Mouse (Mus musculus) ES-Bruce4 (cell line): Measurements from ENCODE around the gene Pknox2. TPM values are rescaled to one million over a fixed set of nuclear protein-coding genes. Genes with fewer than 3 reads are reported as not detected.

Experiments
- H3K27ac ChIP-seq: 2 replicates; pipeline ENCODE4 v1.5.1; 2012; ENCODE audit warnings: low read length, inconsistent platforms; ENCODE audit not compliant: insufficient read depth
- H3K27me3 ChIP-seq: 2 replicates; pipeline ENCODE4 v1.6.1; 2012; ENCODE audit warnings: mild to moderate bottlenecking, low read length, inconsistent platforms; ENCODE audit not compliant: control insufficient read depth, poor library complexity, insufficient read depth, severe bottlenecking
- H3K36me3 ChIP-seq: 2 replicates; pipeline ENCODE4 v1.6.1; 2012; ENCODE audit warnings: inconsistent platforms, mild to moderate bottlenecking, low read length, moderate library complexity; ENCODE audit not compliant: control insufficient read depth, poor library complexity, insufficient read depth, severe bottlenecking
- H3K4me1 ChIP-seq: one replicate; pipeline ENCODE4 v1.8.1; 2011; ENCODE audit warnings: low read length; ENCODE audit not compliant: control insufficient read depth, insufficient read depth
- H3K4me3 ChIP-seq: 2 replicates; pipeline ENCODE4 v1.5.1; 2011; ENCODE audit warnings: low read depth, mild to moderate bottlenecking, low read length
- H3K9ac ChIP-seq: 2 replicates; pipeline ENCODE4 v1.6.1; 2012; ENCODE audit warnings: low read depth, mild to moderate bottlenecking, inconsistent platforms; ENCODE audit not compliant: poor library complexity, severe bottlenecking
- H3K9me3 ChIP-seq: replicated peaks from 2 replicates; pipeline ENCODE4 v1.6.1; 2012; ENCODE audit warnings: mild to moderate bottlenecking, low read length, inconsistent platforms; ENCODE audit not compliant: control insufficient read depth, poor library complexity, insufficient read depth, severe bottlenecking
- CTCF ChIP-seq: IDR thresholded peaks from one replicate; pipeline ENCODE4 v1.8.1; 2011; ENCODE audit warnings: low read depth, low read length
- EP300 ChIP-seq: IDR thresholded peaks from 2 replicates; pipeline ENCODE4 v1.6.1; 2011; ENCODE audit warnings: low read depth, low read length; ENCODE audit not compliant: insufficient read depth
- POLR2A ChIP-seq: IDR thresholded peaks from one replicate; pipeline ENCODE4 v1.8.1; 2011; ENCODE audit warnings: low read length; ENCODE audit not compliant: insufficient read depth
- polyA plus RNA-seq: library from polyadenylated mRNA; stranded (reverse); fragments of >200 nt; gene quantifications from 2 replicates; pipeline ENCODE4 v1.2.4, GENCODE M21; 2011; ENCODE audit warnings: low read depth; ENCODE audit not compliant: missing spikeins, insufficient read depth, insufficient read length

The Pknox2 gene
- polyA plus RNA-seq, 1 experiment = 12.3 TPM

DNA sequence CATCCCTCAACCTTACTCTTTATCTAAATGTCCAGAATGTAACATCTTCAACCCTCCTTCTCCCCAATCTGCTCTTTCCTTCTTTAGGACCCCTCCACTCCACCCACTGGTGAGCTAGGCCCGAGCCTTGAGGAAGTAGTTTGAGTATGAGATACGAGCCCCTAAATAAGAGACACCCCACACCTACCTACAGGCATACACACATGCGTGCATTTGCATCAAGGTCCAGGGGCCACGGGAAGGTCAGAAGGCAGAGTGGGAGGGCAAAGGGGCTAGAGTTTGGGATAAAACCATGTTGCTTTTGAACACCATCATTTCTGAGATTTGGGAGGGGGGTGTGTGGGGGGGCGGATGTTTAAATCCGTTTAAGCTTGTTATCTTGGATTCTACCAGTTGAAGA lies 2.5 kb downstream of the Pknox2 start:
- no peaks in the 10 kb centered on the region for H3K9me3 ChIP-seq
- peaks cover 7% of the 10 kb centered on the region for H3K4me1 ChIP-seq
- TF ChIP-seq CTCF (no peak), POLR2A (no peak), EP300 (no peak)
- no peak overlapping the region for H3K4me3 ChIP-seq
- peaks cover 16% of the 10 kb centered on the region for H3K27me3 ChIP-seq
- peak overlapping the region; percentile 55; the same call in 1 of the 2 replicates for H3K9ac ChIP-seq
- no peak overlapping the region for H3K27ac ChIP-seq
- no peaks in the 10 kb centered on the region for H3K36me3 ChIP-seq

GRCm38 (mm10) chr9:37144251-37144650 lies 3.0 kb downstream of the Pknox2 start:
- H3K9me3 ChIP-seq = no peaks in the 10 kb centered on the region
- no peak overlapping the region for H3K9ac ChIP-seq
- no peak overlapping the region for H3K27ac ChIP-seq
- TF ChIP-seq CTCF (no peak), EP300 (no peak), POLR2A (no peak)
- H3K4me3 ChIP-seq = peak overlapping the region; percentile 43
- H3K4me1 ChIP-seq = peaks cover 7% of the 10 kb centered on the region
- H3K27me3 ChIP-seq = peaks cover 16% of the 10 kb centered on the region
- no peaks in the 10 kb centered on the region for H3K36me3 ChIP-seq

- TF ChIP-seq EP300 (no peak), CTCF (no peak), POLR2A (no peak)
- no peaks in the 10 kb centered on the region for H3K36me3 ChIP-seq
- no peak overlapping the region for H3K4me3 ChIP-seq
- no peaks in the 10 kb centered on the region for H3K9me3 ChIP-seq
- no peak overlapping the region for H3K9ac ChIP-seq
- H3K27me3 ChIP-seq = peaks cover 16% of the 10 kb centered on the region
- no peak overlapping the region for H3K27ac ChIP-seq
- peaks cover 12% of the 10 kb centered on the region for H3K4me1 ChIP-seq
Observed at GRCm38 (mm10) chr9:37143046-37143931, 3.9 kb downstream of the Pknox2 start.

- H3K4me3 ChIP-seq = no peak overlapping the region
- H3K9ac ChIP-seq = no peak overlapping the region
- H3K27me3 ChIP-seq = peaks cover 16% of the 10 kb centered on the region
- H3K4me1 ChIP-seq = peaks cover 12% of the 10 kb centered on the region
- TF ChIP-seq POLR2A = no peak
- TF ChIP-seq EP300 = no peak
- TF ChIP-seq CTCF = no peak
- H3K27ac ChIP-seq = no peak overlapping the region
- H3K36me3 ChIP-seq = no peaks in the 10 kb centered on the region
- H3K9me3 ChIP-seq = no peaks in the 10 kb centered on the region
Observed at GRCm38 (mm10) chr9:37142107-37142506, 5.1 kb downstream of the Pknox2 start.

GRCm38 (mm10) chr9:37140464-37141181 lies 6.6 kb downstream of the Pknox2 start:
- Histone ChIP-seq H3K9ac (no peak overlapping the region), H3K27me3 (peaks cover 12% of the 10 kb centered on the region), H3K4me3 (no peak overlapping the region), H3K36me3 (no peaks in the 10 kb centered on the region), H3K9me3 (no peaks in the 10 kb centered on the region), H3K4me1 (peaks cover 12% of the 10 kb centered on the region), H3K27ac (no peak overlapping the region)
- TF ChIP-seq CTCF (no peak), POLR2A (no peak), EP300 (no peak)

GRCm38 (mm10) chr9:37139514-37139913 lies 7.7 kb downstream of the Pknox2 start:
- peak; percentile 78; the same call in 1 of the 2 replicates for TF ChIP-seq EP300
- TF ChIP-seq CTCF = no peak
- no peak for TF ChIP-seq POLR2A
- H3K27ac ChIP-seq = no peak overlapping the region
- peaks cover under 1% of the 10 kb centered on the region; the same call in 1 of the 2 replicates for H3K27me3 ChIP-seq
- no peaks in the 10 kb centered on the region for H3K9me3 ChIP-seq
- H3K4me1 ChIP-seq = peaks cover 9% of the 10 kb centered on the region
- H3K36me3 ChIP-seq = no peaks in the 10 kb centered on the region
- peak overlapping the region; percentile 28; the same call in 1 of the 2 replicates for H3K4me3 ChIP-seq
- H3K9ac ChIP-seq = 0 out of 2 replicates have a peak overlapping the region, but pooled peaks have one; percentile 31
